Mouse (Mus musculus) brain, embryonic 14.5 days (tissue): Measurements from ENCODE around the gene Hoga1.

Experiments
- CTCF ChIP-seq: fragments of 200-500 bp; IDR thresholded peaks from 2 replicates; pipeline ENCODE4 v1.5.1; 2012; ENCODE audit warnings: inconsistent platforms, mild to moderate bottlenecking, moderate library complexity, borderline replicate concordance; ENCODE audit not compliant: insufficient read depth, insufficient read length; ENCODE audit errors: extremely low read depth
- POLR2A ChIP-seq: fragments of 200-500 bp; IDR thresholded peaks from 2 replicates; pipeline ENCODE4 v1.6.1; 2012; ENCODE audit warnings: mild to moderate bottlenecking, inconsistent platforms, borderline replicate concordance; ENCODE audit not compliant: poor library complexity, insufficient read depth, insufficient read length, severe bottlenecking; ENCODE audit errors: extremely low read depth

- TF ChIP-seq CTCF, result no peak
- no peak for TF ChIP-seq POLR2A
Measured at GRCm38 (mm10) chr19:42014231-42014825, 31.1 kb upstream of the Hoga1 start.
